Mouse (Mus musculus): Measurements from ENCODE around the gene Chmp4b.
A peak's percentile ranks its signal among the peaks of the same experiment; 100 is the strongest.

The Chmp4b gene

DNA sequence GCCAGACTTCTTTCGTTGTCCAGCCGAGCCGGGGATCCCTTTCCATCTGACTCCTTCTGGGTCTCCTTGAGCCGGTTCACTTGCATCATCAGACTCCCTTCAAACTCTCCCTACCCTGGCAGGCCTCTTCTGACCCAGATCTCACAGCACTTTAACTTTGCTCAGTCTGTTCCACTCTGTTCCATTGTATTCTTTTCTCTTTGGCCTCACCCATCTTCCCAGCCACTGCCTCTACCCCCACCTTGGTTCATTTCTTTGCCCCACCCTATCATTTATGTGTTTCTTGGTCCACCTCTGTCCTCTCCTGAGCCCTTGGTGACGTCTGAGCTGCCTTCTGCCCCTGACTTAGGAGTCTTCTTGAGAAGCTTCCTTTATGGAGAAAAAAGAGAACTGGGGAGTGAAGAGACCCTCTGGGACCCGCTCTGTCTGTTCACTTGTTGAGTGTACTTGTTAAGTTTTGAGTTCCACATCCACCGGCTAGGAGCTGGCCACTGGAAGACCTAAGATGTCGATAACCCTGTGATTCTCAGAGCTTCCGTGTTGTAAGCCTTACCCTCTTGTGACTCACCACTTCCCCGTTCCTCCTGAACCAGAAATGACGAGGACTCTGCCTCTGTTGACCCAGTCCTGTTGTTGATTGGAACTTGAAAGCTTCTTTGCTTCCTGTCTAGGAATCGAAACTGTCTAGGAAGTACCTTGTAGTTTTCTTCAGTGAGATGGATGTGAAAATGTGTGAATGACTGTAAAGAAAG lies 6.2 kb downstream of the Chmp4b start:
- no peak for TF ChIP-seq GATA4 (IDR thresholded peaks at IDR 0.05; ENCODE audit: insufficient replicate concordance, low read length)

DNA sequence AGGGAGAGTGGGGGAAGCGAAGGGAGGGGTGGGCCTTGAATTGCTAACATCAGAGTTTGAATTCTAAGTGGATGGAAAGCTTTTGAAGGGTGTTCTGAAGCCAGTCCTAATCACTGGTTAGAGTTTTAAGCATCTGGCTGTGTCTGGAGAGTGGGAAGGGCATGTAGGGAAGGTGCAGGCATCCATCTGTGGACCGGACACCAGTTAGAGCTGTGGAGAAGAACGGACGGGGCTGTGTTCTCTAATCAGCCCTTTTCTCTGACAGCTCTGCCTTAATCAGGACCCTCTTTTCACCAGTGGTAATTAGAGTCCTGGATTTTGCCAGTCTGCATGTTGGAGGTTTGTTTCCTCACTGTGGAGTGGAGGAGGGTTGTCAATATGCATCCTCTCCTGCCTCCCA lies 7.6 kb downstream of the Chmp4b start:
- TF ChIP-seq GATA4 (IDR thresholded peaks at IDR 0.05; ENCODE audit: insufficient replicate concordance, low read length): no peak

DNA sequence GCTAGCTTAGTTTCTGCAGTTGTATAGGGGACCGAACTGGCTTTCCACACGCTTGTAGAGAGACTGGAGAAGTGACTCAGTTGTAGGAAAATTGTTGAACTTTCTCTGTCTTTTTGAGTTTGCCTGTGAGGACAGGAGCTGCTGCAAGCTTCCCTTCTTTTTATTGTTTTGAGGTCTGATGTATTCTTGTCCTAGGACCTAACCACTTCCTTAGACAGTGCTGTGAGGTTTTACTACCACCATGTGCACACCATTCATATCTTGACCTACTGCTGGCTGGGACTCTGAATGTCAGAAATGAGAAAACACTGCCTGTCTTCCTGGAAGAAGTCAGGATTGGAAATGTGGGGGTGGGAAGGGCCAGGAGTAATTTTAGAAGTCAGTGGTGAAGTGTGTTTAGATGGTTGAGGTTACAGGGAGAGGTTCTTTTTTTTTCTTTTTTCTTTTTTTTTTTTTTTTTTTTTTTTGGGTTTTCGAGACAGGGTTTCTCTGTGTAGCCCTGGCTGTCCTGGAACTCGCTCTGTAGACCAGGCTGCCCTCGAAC lies 8.1 kb downstream of the Chmp4b start:
- TF ChIP-seq GATA4 (IDR thresholded peaks at IDR 0.05; ENCODE audit: insufficient replicate concordance, low read length): no peak

DNA sequence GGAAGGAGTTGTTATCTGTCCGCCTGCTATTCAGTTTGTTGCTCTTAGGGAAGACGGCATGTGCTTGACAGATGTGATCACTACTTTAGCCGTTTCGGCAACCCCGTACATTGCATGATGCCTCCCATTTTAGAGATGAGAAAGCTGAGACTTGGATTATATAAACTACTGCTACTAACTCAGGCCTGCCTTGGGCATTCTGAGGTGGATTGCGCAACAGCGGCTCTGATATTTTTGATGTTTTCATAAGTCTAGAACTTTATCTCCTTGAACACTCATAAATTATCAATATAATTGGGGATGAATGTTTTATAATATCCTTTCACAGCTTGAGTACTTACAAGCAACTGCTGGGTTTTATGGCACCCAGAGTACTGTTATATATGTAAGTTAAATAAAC lies 17.2 kb downstream of the Chmp4b start:
- no peak for TF ChIP-seq GATA4 (IDR thresholded peaks at IDR 0.05; ENCODE audit: insufficient replicate concordance, low read length)

DNA sequence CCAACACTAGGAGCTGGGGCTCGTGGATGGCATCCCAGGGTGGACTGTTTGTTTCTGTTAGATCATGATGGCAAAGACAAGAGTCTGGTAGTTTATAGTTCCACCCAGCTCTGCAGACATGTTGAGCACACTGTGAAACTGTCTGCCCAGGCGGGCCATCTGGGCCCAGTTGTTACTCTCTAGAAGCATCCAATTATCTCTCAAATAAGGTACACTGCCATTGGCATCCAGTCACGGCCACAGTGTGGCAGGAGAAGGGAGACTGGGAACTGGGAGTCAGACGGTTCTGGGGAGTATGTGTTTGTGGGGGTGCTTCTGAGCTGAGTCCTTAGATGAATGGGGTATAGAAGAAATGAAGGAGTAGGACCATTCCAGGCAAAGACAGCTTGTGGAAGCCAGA lies 18.6 kb downstream of the Chmp4b start:
- no peak for TF ChIP-seq GATA4 (IDR thresholded peaks at IDR 0.05; ENCODE audit: insufficient replicate concordance, low read length)

DNA sequence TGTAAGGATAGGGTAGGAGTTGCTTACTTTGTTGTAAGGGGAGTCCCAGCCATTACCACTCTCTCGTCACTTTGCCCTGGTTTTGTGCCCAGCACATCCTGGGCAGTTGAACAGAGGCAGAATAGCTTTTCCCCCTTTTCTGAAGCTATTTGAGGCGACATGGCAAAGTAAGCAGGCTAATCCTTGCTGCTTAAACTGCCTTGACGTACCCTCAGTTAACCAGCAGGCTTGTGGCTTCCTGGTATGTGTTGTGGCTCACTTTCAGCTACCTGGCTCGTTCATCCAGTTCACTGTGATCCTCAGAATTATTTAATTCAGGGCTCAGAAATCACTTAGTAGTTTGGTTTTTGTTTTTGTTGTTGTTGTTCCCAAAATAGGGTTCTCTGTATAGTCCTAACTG lies 19.2 kb downstream of the Chmp4b start:
- no peak for TF ChIP-seq GATA4 (IDR thresholded peaks at IDR 0.05; ENCODE audit: insufficient replicate concordance, low read length)

DNA sequence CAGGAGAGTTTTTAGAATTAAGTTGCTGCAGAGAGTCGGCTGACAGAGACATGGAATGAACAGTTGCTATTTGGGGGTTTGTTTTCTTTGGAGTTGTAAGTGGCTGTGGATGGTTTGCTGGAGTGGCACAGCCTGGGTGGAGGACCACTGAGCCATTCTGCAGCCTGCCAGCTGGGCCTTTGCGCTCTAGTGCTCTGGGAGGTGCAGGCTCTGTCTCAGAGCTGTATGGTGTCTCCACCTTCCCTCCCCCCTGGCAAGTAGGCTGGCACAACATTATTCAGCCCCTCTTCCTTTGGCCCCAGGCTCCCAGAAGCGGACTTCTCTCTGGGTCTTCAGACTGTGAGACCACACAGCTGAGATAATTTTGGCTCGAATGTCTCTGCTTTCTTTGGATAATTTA lies 22.5 kb downstream of the Chmp4b start:
- no peak for TF ChIP-seq GATA4 (IDR thresholded peaks at IDR 0.05; ENCODE audit: insufficient replicate concordance, low read length)

DNA sequence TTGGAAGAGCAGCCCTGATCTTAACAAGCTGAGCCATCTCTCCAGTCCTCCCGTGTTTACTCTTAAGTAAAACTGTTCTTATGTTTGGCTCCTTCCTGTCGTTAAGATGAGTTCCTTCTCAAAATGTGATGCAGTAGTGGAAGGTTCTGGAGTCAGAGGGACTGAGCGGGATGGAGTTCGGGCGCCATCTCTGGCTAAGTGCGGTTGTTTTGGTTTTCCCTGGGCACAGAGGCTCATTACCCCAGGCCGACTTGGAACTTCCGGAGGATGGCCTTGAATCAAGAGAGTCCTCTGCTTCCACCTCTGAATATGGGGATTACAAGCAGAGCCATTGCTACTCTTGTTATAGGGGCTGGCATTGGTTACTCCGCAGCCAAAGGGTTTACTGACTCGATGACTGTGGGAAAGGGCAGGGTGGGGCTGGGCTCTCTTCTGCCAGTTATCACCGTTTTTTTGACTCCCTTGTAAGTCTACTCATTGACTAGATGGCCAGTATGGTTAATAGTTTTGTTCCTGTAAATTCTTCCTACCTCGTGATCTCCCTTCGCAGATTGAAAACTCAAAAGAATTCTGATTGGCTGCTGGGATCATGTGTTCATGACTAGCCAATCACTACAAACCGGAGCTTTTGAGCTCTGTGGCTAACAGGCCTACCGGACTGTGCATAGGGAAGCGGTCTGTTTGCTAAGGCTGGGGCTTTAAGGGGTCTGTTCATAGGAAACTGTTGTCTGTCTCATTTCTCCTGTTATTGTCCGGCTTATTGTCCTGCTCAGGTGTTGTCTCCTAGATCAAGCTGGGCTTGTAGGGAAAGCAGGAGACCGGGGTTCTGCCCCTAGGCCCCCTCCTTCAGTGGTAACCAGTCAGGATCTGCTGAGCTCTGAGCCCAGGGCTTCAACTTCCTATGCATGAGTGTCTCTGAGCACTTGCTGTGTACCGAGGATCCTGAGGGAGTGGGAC lies 25.4 kb downstream of the Chmp4b start:
- no peak for TF ChIP-seq GATA4 (IDR thresholded peaks at IDR 0.05; ENCODE audit: insufficient replicate concordance, low read length)

DNA sequence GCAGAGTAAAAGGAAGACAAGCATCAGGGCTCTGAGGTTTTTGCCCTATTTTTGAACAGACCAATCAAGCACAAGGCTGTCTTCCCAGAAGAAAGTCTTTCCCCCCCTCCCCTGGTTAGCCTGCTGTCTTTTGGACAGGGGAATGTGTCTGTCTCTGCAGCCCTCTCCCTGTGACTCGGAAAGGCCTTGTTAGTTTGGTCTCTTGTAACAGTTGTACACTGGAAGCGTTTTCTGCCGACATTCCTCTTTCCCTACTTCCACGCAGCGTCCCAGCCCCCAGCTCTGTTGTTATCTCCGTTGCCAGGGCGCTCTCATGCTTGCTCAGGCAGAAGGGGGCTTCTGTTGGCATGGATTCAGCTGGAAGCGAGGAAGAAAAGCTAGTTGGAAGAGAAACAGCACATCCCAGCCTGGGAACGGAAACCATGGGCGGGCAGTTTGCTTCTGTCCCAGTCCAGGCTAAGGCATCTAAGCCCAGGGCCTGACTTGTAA lies 26.2 kb downstream of the Chmp4b start:
- TF ChIP-seq GATA4 (IDR thresholded peaks at IDR 0.05; ENCODE audit: insufficient replicate concordance, low read length): 0 out of 2 replicates have a peak, but pooled peaks have one; percentile 9

DNA sequence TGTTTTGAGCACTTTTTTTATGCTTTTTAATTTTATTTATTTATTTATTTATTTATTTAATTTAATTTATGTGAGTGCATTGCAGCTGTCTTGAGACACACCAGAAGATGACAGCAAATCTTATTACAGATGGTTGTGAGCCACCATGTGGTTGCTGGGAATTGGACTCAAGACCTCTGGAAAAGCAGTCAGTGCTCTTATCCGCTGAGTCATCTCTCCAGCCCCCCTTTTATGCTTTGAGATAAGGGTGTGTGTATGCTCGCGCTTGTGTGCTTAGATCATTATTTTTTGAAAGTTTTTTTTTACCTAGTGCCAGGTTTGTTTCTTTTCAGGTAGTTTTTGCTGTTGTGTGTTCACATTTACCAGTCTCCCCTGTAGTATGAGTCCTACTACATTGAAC lies 27.5 kb downstream of the Chmp4b start:
- TF ChIP-seq GATA4 (IDR thresholded peaks at IDR 0.05; ENCODE audit: insufficient replicate concordance, low read length): no peak

DNA sequence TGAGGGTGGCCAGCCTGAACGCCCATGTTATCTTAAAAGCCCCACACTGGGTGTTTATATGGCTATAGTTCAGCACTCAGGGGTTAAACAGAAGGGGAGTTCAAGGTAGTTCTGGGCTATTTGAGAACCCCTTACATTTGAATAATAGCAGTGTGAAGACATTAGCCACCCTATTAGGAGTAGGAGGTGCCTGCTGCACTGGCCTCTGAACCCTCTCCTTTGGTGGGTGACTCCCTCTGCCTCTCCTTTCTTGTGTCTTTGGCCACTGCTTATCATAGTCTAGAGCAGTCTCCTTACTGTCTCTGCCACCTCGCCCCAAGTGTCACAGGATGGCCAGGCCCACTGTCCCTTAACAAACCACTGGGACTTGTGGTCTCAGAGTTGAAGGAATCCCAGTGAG lies 28.8 kb downstream of the Chmp4b start:
- no peak for TF ChIP-seq GATA4 (IDR thresholded peaks at IDR 0.05; ENCODE audit: insufficient replicate concordance, low read length)

DNA sequence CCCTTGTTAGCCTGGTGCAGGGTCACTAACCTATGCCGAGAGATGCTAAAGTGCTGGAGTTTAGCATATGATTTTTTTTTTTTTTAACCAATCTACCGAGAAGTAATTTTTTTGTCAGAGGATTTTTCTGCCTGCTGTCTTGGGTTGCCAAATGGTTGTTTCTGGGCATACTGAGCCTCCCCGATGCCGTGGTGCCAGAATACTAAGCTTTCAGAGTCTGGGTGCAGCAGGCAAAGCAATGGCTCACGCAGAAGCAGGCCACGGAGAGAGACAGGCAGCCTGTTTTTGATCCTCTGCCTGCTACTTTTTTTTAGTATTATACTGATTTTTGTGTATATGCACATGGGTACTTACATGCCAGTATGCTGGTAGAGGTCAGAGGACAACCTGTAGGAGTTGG lies 29.4 kb downstream of the Chmp4b start:
- no peak for TF ChIP-seq GATA4 (IDR thresholded peaks at IDR 0.05; ENCODE audit: insufficient replicate concordance, low read length)

DNA sequence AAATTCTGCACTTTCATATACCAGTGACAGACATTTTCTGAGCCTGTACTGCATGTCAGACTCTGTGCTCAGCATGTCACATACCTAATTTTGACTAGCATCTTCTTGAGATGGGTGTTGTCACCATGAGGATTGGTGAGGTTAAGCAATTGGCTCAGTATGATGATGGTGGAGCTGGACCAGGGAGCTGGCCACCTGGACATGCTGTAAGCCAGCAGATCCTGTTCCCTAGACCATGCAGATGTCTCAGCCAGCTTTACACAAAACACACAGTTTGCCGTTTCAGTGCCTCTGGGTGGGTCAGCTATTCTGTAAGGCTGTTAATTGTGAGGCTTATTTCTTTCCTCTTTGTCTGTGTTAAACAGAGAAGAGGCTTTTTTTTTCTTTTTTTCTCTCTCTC lies 31.2 kb downstream of the Chmp4b start:
- TF ChIP-seq GATA4 (IDR thresholded peaks at IDR 0.05; ENCODE audit: insufficient replicate concordance, low read length): no peak

DNA sequence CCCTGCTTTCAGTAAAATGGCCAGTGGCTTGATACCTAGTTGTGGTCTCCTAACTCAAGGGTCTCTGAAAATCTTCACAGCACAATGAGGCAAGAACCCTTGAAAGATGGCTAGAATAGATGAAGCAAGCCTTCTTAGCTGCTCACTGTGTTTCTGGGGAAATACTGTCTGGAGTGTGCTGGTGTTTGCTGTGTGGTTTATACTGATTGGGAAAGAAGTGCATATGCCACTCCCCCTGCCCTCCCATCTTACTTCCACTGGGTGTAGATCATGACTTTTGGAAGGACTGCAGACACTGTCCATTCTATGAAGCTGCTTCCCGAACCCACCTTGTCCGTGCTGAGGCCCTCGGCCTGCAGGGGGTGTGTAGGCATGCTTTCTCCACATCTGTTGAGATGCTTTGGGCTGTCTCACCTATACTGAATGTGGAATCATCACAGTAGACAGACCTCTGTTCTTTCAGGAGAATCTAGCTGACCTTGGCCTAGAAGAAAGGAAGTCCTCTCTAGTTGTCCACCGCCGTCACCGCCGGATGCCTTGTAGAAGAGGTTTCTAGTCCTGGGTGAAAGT lies 33.5 kb downstream of the Chmp4b start:
- TF ChIP-seq GATA4 (IDR thresholded peaks at IDR 0.05; ENCODE audit: insufficient replicate concordance, low read length): no peak

DNA sequence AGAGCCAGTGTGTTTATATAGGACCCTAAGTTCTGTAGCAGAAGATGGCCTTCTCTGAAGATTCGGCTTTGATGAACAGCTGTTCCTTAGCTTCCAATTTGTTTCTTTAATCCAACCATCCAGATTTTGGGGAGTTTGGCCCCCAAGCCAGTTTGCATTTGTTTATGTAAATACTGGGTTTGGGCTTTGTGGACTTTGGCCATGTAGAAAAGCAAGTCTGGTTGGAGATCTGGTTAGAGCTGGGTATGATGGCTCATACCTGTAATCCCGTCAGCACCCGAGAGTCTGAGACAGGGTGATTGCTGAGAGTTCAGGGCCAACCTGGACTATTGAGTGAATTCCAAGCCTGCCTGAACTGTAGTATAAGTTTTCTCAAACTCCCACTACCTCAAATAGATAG lies 34.3 kb downstream of the Chmp4b start:
- TF ChIP-seq GATA4 (IDR thresholded peaks at IDR 0.05; ENCODE audit: insufficient replicate concordance, low read length): no peak

Measured in liver, adult (tissue).